Mouse (Mus musculus) cerebellum, adult 11-12 months (tissue): ENCODE results near the gene Tmc4.
"Not testable (repeated sequence)": the region's sequence is repeated elsewhere in the genome, so short reads cannot be mapped to it uniquely, and the experiment has no call there.

ENCODE experiments used
- DNase-seq: peaks from one replicate; pipeline ENCODE4 v3.0.0; 2022

The Tmc4 gene

DNA sequence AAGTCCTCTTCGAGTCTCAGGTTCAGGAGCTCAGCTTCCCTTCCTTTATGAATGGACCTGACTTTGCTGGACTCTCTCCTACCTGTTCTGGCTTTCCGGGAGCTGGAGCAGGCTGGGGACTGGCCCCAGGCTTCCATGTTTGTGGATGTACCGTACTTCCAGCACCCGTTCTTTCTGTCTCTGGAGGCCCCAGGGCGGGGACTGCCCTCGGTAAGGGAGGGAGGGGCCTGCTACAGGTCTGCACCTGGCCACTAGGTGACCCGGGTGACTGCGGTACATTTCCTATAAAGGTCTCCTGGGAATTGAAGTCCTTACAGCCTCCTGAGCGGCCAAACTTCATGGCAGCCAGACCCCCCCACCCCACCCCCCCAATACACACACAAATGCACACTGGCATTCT, at the start of gene Tmc4:
TSS of gene Tmc4 (minus strand) at position 212 of the 400 bp plus-strand sequence.
- DNase-seq, result no peak

DNA sequence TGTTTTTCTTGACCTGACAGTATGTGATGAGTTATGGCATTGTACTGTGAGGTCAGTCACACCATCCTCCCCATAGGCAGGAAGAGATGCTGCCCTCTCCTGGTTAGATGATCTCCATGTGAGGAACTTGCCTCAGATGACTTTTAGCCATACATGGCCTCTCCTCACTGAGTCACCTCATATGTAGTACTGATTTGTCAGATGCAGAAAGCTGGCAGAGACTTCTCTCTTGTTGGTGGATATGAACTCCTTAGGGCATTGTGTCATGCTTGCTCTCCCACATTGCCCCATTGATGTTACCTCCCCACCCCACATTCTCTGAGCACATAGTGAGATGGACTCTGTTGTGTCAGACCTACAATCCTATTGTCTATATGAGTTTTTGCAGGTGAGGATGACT, 48.1 kb upstream of the Tmc4 start:
- DNase-seq, result not testable (repeated sequence)

DNA sequence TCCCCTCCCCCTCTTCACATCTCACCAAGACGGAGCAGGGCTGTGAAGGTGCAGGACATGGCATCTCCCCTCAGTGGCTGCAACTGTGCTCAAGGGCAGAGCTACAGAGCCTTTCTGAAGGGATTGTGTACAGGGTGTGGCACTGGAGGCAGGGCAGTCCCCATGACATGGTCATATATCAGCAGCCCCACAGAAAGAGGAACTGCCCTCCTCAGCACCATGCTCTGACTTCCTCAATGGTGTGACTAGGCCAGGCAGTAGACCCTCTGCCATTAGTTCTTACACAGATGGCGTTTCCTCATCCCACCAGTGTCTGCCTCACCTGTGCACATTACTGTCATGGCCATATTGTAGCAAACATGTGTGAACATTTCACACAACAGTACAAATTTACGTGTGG, 42.9 kb upstream of the Tmc4 start, which contains the start of gene Pirb:
TSS of gene Pirb (minus strand) at position 124 of the 400 bp plus-strand sequence.
- DNase-seq, result not testable (repeated sequence)

DNA sequence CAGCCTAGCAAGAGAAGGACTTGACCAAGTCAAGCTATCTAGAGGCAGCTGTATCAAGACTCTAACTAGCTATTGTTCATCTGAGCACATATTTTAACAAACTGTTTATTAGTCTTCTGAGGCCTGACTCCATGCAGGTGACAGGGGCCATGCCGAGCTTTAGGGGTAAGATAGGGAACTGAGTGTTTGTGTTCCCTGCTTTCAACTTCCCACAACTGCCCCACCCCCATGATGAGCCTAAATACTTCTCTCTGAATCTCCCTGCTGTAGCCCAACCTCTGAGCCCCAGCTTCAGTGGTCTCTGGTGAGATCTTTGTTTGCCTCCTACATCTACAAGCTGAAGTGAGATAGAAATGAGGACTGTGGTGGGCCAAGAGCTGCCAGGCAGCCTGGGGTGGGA, 37.9 kb upstream of the Tmc4 start:
- DNase-seq, result no peak

DNA sequence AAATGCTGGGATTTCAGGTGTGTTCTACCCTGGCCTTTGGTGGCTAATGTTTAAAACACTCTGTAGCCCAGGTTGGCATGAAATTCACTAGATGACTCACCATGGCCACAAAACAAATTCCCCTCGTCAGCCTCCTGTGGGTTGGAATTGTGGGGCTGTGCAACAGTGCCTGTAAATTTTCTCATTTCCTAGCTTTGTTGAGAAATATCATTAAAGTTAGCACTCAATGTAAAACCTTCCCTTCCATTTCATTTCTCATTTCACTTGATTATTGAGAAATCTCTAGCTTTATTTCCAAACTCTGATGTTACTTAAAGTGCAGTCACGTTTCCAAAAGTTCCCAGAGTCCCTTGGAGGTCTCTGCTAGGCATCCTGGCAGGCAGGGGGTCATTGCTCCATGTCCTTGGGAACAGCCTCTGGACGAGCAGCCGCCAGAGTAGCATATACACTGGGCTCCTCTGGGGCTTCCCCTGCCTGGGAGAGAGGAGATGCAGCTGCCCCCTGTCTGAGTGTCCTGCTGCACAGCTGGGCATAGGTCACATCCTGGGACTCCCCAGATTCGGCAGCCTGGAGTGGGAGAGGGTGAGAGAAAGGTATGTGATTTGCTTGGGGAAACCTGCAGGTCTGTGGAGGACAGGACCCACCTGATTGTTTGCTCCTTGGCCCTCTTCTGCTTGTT, 35.0 kb upstream of the Tmc4 start:
- DNase-seq, result no peak

DNA sequence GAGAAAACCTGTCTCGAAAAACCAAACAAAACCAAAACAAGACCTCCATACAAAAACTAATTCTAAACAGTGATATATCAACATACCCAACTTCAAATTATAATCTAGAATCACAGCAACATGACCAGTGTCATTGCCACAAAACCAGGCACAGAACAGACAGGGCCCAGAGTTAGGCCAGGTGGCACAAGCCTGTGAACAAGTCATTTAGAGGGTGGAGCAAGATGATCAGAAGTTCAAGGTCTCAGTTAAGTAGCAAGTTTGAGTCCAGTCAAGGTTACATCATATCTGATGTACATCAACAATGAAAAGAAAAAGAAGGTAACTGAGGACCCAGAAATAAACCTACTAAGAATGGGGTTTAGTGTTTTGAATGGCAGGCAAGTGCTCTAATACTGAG, 31.6 kb upstream of the Tmc4 start:
- no peak for DNase-seq

DNA sequence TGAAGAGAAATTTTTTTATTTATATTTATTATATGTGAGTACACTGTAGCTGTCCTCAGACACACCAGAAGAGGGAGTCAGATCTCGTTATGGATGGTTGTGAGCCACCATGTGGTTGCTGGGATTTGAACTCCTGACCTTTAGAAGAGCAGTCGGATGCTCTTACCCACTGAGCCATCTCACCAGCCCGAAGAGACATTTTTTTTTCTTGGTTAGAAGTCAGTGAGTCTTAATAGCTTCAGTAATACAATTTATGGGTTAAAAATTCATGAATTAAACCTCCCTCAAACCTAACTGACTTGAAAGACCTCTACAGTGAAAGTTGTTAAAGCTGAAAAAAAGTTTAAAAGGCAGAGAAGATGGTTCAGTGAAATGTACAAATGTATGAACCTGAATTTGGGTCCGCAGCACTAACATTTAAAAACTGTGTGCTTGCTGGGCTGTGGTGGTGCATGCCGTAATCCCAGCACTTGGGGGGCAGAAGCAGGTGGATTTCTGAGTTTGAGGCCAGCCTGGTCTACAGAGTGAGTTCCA, 31.2 kb upstream of the Tmc4 start:
- DNase-seq, result not testable (repeated sequence)

DNA sequence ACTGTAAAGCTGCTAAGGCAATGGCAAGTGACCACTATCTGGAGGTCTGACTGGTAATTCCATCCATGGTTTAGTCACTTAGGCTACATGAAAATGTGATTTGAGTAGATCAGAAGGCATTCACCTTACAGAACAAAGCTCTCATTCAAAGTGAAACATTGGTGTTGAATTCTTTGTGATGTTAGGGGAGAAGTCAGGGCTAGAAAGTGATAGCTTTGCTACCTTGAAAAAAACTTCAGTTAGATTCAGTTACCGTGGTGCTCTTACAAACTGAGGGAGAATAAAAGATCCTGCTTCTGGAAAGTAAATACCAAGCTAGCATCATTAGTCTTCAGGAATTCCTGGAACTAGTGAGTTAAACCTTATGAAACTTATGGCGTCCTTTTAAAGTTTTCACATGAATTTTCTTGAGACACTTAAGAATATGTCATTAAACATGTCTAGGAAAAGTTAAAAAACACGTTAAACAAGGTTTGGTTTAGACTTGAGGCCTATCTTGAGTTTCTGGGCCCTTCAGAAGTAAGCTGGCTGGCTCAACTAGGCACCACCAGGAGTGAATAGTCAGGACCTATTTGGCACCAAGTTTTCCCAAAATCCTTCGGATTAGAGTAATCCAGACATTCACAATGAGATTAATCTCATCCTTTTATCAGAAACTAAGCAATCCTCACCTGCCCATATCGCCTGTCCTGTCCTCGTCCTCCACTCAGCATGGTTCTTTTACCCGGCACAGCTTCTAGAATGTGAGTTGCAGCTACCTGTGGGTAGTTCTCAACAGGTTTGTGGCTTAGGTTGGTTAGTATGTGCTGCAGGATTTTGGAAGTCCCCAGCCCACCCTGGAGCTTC, 30.4 kb upstream of the Tmc4 start:
- DNase-seq, result no peak

DNA sequence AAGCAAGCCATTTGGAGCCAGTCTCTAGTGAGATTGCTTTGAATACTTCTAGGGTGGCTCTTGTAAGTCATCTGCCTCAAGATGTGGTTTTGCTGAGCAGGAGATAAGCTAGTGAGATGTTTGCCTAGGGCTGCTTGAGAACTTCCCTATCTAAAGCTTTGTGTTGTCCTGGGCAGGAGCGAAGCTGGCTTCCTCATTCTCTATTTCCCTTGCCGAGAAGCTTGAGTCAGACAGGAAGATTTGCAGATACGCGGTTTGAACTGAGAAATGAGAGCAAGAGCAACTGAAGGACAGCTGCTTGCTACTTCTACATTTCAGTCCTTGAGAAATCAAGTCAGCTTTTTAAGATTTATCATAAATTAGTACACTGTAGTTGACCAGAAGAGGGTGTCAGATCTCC, 29.7 kb upstream of the Tmc4 start:
- no peak for DNase-seq

DNA sequence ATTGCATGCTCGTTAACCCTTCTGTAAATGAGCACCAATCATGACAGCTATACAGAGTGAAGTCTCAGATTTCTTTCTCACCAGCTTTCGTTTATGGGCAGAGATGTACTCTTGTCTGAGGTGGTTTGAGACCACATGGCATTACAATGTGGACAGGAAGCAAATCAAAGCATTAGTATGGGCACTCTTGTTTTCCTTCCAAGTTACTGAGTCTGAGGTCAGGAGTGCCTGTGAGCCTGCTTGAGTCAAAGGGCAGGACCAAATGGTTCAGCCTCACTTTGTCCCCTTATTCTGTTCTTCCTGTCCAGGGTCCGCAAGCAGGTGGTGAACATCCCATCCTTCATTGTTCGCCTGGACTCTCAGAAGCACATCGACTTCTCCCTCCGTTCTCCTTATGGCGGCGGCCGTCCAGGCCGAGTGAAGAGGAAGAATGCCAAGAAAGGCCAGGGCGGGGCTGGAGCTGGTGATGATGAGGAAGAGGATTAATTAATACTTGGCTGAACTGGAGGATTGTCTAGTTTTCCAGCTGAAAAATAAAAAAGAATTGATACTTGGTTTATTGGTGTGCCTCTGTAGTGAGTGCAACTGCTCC, 29.1 kb upstream of the Tmc4 start:
- peak; percentile 35 for DNase-seq

DNA sequence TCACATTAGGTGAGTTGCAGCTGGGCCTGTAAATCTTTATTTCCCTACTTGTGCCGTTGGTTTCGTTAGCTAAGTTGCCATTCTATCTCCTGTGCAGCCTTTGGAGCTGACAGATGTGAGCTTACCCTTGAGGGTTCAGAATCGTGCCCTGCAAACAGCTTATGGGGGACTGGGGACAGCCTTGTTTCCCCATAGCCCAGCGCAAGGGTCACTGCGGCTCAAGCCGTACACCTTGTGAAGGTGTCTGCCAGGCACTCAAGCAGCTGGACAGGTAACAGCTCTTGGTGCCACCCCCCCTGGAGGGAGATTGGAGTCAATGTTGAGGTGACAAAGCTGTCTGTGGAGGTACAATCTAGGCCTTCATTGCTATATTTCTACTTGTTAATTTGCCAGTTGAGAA, 28.6 kb upstream of the Tmc4 start:
- DNase-seq, result peak; percentile 38

DNA sequence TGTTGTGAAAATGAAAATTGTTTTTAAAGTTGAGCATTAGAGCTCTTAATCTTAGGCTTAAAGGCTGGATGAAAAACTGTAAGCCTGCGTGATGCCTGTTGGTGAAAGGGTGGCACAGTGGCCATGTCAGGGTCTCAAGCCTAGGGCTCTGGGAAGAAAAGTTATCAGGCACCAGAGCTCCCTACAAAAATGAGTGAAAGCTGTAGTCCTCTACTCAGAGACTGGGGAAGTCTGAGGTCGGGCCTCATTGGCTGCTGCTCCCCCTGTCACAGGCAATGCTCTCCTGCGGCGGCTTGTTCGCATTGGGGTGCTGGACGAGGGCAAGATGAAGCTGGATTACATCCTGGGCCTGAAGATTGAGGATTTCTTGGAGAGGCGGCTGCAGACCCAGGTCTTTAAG, 28.1 kb upstream of the Tmc4 start:
- not testable (repeated sequence) for DNase-seq

DNA sequence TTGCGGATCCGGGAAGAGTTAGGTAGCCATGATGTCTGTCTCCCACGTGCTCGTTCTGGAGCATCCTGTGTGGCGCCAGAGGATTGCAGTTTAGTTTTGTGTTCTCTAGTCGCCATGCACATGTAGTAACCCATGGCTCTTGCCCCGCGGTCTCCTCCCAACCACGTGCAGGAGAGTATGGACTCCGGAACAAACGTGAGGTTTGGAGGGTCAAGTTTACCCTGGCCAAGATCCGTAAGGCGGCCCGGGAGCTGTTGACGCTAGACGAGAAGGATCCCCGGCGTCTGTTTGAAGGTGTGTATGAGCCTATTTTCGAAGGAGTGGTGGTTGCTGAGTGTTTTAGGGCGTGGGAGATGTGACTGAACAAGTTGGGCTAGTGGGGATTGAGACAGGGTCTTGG, 27.1 kb upstream of the Tmc4 start:
- DNase-seq, result no peak

DNA sequence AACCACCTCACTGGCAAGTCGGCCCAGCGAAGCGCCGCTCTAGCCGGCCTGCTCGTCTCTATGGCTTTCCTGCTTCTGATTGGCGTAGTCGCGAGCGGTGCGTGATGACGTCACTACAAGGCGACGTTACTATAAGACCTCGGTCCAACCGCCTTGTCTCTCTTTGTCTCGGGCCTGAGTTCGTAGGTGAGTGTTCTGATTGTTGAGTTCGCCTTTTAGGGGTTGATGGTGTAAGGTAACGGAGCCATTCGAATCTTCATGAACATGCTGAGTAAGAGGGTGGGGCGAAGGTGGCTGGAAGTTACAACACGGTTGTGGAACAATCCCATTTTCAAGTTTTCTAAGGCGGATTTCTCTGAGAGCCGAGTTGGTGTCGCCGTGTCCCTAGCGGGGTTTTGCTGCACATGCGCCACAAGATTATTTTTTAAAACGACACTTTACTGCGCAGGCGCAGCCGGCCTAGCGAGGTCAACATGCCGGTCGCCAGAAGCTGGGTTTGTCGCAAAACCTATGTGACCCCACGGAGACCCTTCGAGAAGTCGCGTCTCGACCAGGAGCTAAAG, 26.6 kb upstream of the Tmc4 start, which contains the start of gene Rps9:
TSS of gene Rps9 (plus strand) at position 115 of the 563 bp plus-strand sequence.
- DNase-seq, result peak; percentile 96

DNA sequence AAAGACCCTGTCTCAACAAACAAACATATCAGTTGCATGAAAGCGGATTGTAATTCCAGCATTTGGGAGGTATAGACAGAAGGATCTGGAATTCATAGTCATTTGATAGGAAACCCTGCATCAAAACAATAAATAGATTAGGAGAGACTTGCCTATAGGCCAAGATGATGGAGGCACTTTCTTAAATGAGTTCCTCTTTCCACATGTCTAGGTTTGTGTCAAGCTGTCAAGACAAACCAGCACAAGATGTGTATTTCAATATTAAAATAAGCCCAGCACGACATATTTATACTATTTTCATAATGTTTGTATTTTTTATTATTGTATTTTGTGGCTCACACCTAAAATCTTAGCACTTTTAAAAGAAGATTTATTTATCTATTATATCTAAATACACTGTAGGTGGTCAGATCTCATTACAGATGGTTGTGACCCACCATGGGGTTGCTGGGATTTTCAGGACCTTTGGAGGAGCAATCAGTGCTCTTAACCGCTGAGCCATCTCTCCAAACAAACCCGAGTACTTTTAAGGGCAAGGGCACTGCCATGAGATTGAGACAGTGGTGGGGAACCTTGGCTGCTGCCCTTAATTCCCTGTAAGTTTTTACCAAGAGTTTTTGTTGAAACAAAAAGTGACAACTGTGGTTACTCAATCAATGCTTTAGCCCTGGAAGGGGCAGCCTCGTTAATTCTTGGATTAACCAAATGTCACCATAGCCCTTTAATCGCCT, 26.0 kb upstream of the Tmc4 start:
- DNase-seq, result no peak

DNA sequence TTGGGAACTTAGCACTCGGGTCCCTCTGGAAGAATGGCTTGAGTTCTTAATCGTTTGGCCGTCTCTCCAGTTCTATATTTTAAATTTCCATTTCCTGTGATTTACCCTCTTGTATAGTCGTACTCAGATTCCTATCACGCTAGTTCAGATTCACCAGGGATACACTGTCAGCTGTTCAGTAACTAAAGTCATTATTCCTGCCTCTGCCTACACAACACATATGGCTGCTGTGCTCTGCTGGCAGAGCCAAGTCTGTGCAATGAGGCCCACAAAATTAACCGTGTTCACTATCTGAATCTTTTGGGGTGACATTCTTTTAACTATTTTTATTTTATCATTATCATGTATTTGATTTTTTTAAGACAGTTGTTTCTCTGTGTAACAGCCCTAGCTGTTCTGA, 21.1 kb upstream of the Tmc4 start:
- no peak for DNase-seq

DNA sequence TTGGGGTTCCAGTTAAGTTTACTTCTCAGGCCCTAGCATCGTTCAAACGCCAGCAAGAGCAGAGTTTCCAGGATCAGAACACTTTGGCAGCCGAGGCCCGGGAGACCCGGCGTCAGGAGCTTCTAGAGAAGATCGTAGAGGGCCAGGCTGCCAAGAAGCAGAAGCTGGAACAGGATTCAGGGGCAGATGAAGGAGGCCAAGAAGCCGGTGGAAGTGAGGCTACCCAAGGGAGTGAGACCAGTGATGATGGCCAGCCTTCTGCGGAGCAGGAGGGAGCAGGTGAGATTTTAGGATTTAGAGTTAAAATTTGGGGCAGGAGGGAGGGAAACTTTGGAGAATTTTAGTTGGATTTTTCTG, 17.6 kb upstream of the Tmc4 start:
- DNase-seq, result not testable (repeated sequence)

DNA sequence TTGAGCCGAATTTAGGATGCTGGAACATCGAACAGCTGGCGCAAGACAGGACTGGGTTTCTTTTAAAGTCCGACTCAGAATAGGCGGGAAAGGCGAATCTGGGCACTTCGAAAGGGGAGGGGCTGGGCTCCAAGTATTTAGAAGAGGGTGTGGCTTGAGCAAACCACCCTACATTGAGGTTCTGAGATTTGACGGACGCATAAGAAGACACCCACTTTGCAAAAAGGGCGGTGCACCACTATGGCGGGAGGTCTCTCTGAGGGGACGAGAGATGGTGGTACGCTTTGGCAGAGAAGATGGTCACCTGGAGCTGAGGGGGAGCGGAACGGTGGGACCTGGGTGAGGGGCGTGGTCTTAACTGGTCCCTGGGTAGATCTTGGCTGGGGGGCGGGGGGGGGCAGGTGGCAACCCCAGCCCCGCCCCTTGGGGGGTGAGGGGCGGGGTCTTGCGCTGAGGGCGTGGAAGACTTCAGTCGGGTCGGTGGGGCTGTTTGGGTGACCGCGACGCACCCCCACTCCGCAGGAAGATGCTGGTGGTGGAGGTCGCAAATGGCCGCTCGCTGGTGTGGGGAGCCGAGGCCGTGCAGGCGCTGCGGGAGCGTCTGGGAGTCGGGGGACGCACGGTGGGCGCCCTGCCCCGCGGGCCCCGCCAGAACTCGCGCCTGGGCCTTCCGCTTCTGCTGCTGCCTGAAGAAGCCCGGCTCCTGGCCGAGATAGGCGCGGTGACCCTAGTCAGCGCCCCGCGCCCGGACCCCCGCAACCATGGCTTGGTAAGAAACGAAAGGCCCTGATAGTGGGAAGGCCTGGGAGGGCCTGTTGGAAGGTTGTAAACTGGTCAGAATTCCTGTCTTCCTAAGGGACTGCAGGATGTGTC, 17.0 kb upstream of the Tmc4 start:
- DNase-seq, result peak; percentile 74

DNA sequence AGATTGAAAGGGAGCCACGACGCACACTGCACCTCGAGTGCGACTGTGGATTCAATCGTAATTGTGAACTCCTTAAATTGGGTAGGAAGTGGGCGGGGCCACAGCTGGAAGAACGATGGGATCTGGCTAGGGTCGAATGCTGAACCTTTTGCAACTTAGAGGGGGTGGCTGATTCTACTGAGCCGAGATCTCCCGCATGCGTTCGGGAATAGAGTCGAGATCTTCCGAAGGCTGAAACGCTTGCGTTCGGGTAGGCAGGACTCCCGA, 16.4 kb upstream of the Tmc4 start:
- no peak for DNase-seq

DNA sequence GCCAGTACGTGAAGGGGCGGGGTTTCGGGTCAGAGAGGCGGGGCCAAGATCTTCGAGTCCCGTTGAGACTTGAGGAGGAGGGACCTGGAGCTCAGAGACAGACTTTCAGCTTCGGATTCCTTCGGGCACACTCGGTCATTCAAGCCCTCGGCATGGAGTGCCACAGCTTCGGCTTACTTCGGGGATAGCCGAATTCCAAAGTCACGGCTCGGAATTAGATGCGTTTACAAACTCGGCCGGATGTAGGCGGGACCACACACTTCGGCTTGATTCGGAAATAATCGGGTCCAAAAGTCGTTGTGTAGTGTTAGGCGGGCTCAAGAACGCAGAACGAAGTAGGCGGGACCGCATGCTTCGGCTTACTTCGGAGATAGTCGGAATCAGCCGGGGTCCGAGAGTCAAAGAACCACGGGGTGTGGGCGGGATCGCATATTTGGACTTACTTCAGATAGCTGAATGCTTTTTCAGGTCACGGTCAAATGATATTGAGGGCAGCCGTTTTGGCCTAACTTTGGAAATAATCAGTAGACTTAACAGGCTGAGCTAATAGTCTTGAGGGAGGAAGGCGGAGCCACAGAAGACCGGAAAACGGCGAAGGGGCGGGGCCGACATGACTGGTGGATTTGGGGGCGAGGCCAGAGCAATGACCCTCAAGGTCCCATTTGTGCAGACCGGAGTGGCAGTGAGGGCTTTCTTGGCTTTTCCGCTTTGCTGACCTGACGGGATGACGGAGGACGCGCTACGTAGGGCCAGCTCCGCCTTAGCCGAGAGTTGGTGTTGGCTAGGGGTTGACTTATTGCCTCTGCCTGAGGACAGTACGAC, 15.8 kb upstream of the Tmc4 start, which contains the start of gene Mboat7:
TSS of gene Mboat7 (minus strand) at position 537 of the 822 bp plus-strand sequence.
- peak; percentile 98 for DNase-seq
